Mouse (Mus musculus) kidney, embryonic 15.5 days (tissue): ENCODE results near the gene Ppp1r10. TPM values are rescaled to one million over a fixed set of nuclear protein-coding genes. Genes with fewer than 3 reads are reported as not detected.
A peak's percentile ranks its signal among the peaks of the same experiment; 100 is the strongest.

Source experiments
- microRNA counts: library from miRNA; unstranded; fragments of <30 nt; microRNA quantifications from one replicate; lab custom pipeline; 2016
- microRNA-seq: library from miRNA; unstranded; fragments of <30 nt; microRNA quantifications from one replicate; pipeline ENCODE4, GENCODE M21; 2016
- polyA plus RNA-seq: library from polyadenylated mRNA; unstranded; fragments of >200 nt; fragmentation: Nextera tagmentation; extraction: Ambion mirVana; gene quantifications from 2 replicates; pipeline ENCODE4 v1.2.1, GENCODE M21; 2015

The Ppp1r10 gene
- polyA plus RNA-seq, 1 experiment from 2014 or later = 47.5 TPM

MicroRNAs encoded within 50 kb of the gene (microRNA counts, 519-probe panel; counts per million panel counts)
- 31.7 counts per million for microRNA mmu-miR-1894-3p (lab: Ali Mortazavi, UCI)
- 2,182 counts per million, percentile 23 among the panel's probes with 10 or more counts for microRNA mmu-miR-1894-5p (lab: Ali Mortazavi, UCI)
- microRNA mmu-miR-877 (lab: Ali Mortazavi, UCI) = 2,207 counts per million, percentile 24 among the panel's probes with 10 or more counts

Small RNA genes within 50 kb of the gene (microRNA-seq; reads per million reads assigned to microRNA genes)
- gene Gm28033 = not detected
- gene Mir1894 = not detected
- gene Mir877 = 39.5 reads per million, percentile 46 among the genes with 10 or more reads in this experiment

Other genes with a start within 250 kb of the Ppp1r10 start
- 15.9 and 18.8 TPM in 2 replicates for gene Vars2, start 248.8 kb upstream of the Ppp1r10 start, polyA plus RNA-seq
- 48.5 and 49.9 TPM in 2 replicates for gene Gtf2h4, start 242.7 kb upstream of the Ppp1r10 start, polyA plus RNA-seq
- gene Ddr1, start 211.8 kb upstream of the Ppp1r10 start, polyA plus RNA-seq = 83.0 and 86.1 TPM in 2 replicates
- gene Ier3, start 94.8 kb upstream of the Ppp1r10 start, polyA plus RNA-seq = 25.3 and 25.4 TPM in 2 replicates
- 42.3 and 44.6 TPM in 2 replicates for gene Flot1, start 93.2 kb upstream of the Ppp1r10 start, polyA plus RNA-seq
- 951 and 997 TPM in 2 replicates for gene Tubb5, start 78.1 kb upstream of the Ppp1r10 start, polyA plus RNA-seq
- 16.5 TPM in 2 replicates for gene Mdc1, start 74.9 kb upstream of the Ppp1r10 start, polyA plus RNA-seq
- 58.0 and 65.7 TPM in 2 replicates for gene Nrm, start 55.1 kb upstream of the Ppp1r10 start, polyA plus RNA-seq
- gene Ppp1r18, start 50.8 kb upstream of the Ppp1r10 start, polyA plus RNA-seq = 20.8 and 23.2 TPM in 2 replicates
- gene Dhx16, start 36.6 kb upstream of the Ppp1r10 start, polyA plus RNA-seq = 40.9 and 42.4 TPM in 2 replicates
- gene 2310061I04Rik, start 19.0 kb upstream of the Ppp1r10 start, polyA plus RNA-seq = 31.2 and 34.7 TPM in 2 replicates
- 86.5 and 91.6 TPM in 2 replicates for gene Atat1, start 6.4 kb upstream of the Ppp1r10 start, polyA plus RNA-seq
- gene Mrps18b, start within 50 bp of the Ppp1r10 start, polyA plus RNA-seq = 88.9 and 89.4 TPM in 2 replicates
- 98.1 and 103 TPM in 2 replicates for gene Abcf1, start 53.3 kb downstream of the Ppp1r10 start, polyA plus RNA-seq
- 51.5 and 52.4 TPM in 2 replicates for gene Gnl1, start 63.4 kb downstream of the Ppp1r10 start, polyA plus RNA-seq
- 41.5 and 42.5 TPM in 2 replicates for gene Prr3, start 63.8 kb downstream of the Ppp1r10 start, polyA plus RNA-seq
- gene H2-T24, start 104.1 kb downstream of the Ppp1r10 start, polyA plus RNA-seq = 2.9 and 3.5 TPM in 2 replicates
- gene H2-T23, start 116.4 kb downstream of the Ppp1r10 start, polyA plus RNA-seq = 4.3 and 4.5 TPM in 2 replicates
- 13.8 and 14.1 TPM in 2 replicates for gene H2-T22, start 126.3 kb downstream of the Ppp1r10 start, polyA plus RNA-seq
- gene Gm6034, start 126.5 kb downstream of the Ppp1r10 start, polyA plus RNA-seq = not detected in 2 replicates
- not detected in 2 replicates for gene Gm11127, start 141.9 kb downstream of the Ppp1r10 start, polyA plus RNA-seq
- not detected in 2 replicates for gene Gm19684, start 205.2 kb downstream of the Ppp1r10 start, polyA plus RNA-seq
- gene Gm7030, start 213.0 kb downstream of the Ppp1r10 start, polyA plus RNA-seq = not detected in 2 replicates